Mouse (Mus musculus): Measurements from ENCODE around the gene Ppp1r12a. TPM values are rescaled to one million over a fixed set of nuclear protein-coding genes. Genes with fewer than 3 reads are reported as not detected.
A peak's percentile ranks its signal among the peaks of the same experiment; 100 is the strongest.

The Ppp1r12a gene
- polyA plus RNA-seq, 1 experiment from 2014 or later, result 101 TPM

- WGBS, result 69% methylated on average over 5 of the region's 5 CpGs
- no peaks in the 10 kb centered on the region for H3K9me3 ChIP-seq (ENCODE audit: control insufficient read depth, low read length)
- H3K4me3 ChIP-seq (ENCODE audit: low read length), result no peak overlapping the region
- ATAC-seq, result no peak
- H3K27ac ChIP-seq (ENCODE audit: low read length), result no peak overlapping the region
- H3K9ac ChIP-seq (ENCODE audit: low read depth, low read length), result no peak overlapping the region
- H3K4me1 ChIP-seq (ENCODE audit: control insufficient read depth, insufficient read depth, low read length), result no peaks in the 10 kb centered on the region
- H3K36me3 ChIP-seq (ENCODE audit: control insufficient read depth, insufficient read depth, low read length), result no peaks in the 10 kb centered on the region
- H3K27me3 ChIP-seq (replicated peaks; ENCODE audit: control insufficient read depth, insufficient read depth, low read length), result no peaks in the 10 kb centered on the region
- H3K4me2 ChIP-seq (ENCODE audit: low read depth, low read length), result no peak overlapping the region
Observed at GRCm38 (mm10) chr10:108133745-108134144, 28.2 kb upstream of the Ppp1r12a start.

- WGBS, result 88% methylated on average over 5 of the region's 5 CpGs
- no peak for ATAC-seq
- H3K27ac ChIP-seq (ENCODE audit: low read length), result no peak overlapping the region
- no peaks in the 10 kb centered on the region for H3K9me3 ChIP-seq (ENCODE audit: control insufficient read depth, low read length)
- no peaks in the 10 kb centered on the region for H3K36me3 ChIP-seq (ENCODE audit: control insufficient read depth, insufficient read depth, low read length)
- no peaks in the 10 kb centered on the region for H3K4me1 ChIP-seq (ENCODE audit: control insufficient read depth, insufficient read depth, low read length)
- H3K9ac ChIP-seq (ENCODE audit: low read depth, low read length), result no peak overlapping the region
- no peaks in the 10 kb centered on the region for H3K27me3 ChIP-seq (replicated peaks; ENCODE audit: control insufficient read depth, insufficient read depth, low read length)
- no peak overlapping the region for H3K4me3 ChIP-seq (ENCODE audit: low read length)
- no peak overlapping the region for H3K4me2 ChIP-seq (ENCODE audit: low read depth, low read length)
Observed at GRCm38 (mm10) chr10:108138347-108138746, 23.6 kb upstream of the Ppp1r12a start.

GRCm38 (mm10) chr10:108139788-108140187 lies 22.2 kb upstream of the Ppp1r12a start:
- no peaks in the 10 kb centered on the region for H3K36me3 ChIP-seq (ENCODE audit: control insufficient read depth, insufficient read depth, low read length)
- no peak for ATAC-seq
- no peaks in the 10 kb centered on the region for H3K27me3 ChIP-seq (replicated peaks; ENCODE audit: control insufficient read depth, insufficient read depth, low read length)
- H3K4me2 ChIP-seq (ENCODE audit: low read depth, low read length), result no peak overlapping the region
- WGBS, result 85% methylated on average over 3 of the region's 3 CpGs
- H3K9me3 ChIP-seq (ENCODE audit: control insufficient read depth, low read length), result no peaks in the 10 kb centered on the region
- no peak overlapping the region for H3K9ac ChIP-seq (ENCODE audit: low read depth, low read length)
- no peaks in the 10 kb centered on the region for H3K4me1 ChIP-seq (ENCODE audit: control insufficient read depth, insufficient read depth, low read length)
- H3K4me3 ChIP-seq (ENCODE audit: low read length), result no peak overlapping the region
- H3K27ac ChIP-seq (ENCODE audit: low read length), result no peak overlapping the region

GRCm38 (mm10) chr10:108140742-108141141 lies 21.3 kb upstream of the Ppp1r12a start:
- no peak overlapping the region for H3K4me2 ChIP-seq (ENCODE audit: low read depth, low read length)
- H3K36me3 ChIP-seq (ENCODE audit: control insufficient read depth, insufficient read depth, low read length), result no peaks in the 10 kb centered on the region
- no peak overlapping the region for H3K27ac ChIP-seq (ENCODE audit: low read length)
- no peak overlapping the region for H3K9ac ChIP-seq (ENCODE audit: low read depth, low read length)
- no peaks in the 10 kb centered on the region for H3K9me3 ChIP-seq (ENCODE audit: control insufficient read depth, low read length)
- peak; percentile 67 for ATAC-seq
- H3K4me3 ChIP-seq (ENCODE audit: low read length), result no peak overlapping the region
- 82% methylated on average over 3 of the region's 3 CpGs for WGBS
- no peaks in the 10 kb centered on the region for H3K27me3 ChIP-seq (replicated peaks; ENCODE audit: control insufficient read depth, insufficient read depth, low read length)
- no peaks in the 10 kb centered on the region for H3K4me1 ChIP-seq (ENCODE audit: control insufficient read depth, insufficient read depth, low read length)

GRCm38 (mm10) chr10:108143991-108144525 lies 17.9 kb upstream of the Ppp1r12a start:
- Histone ChIP-seq H3K4me1 (ENCODE audit: control insufficient read depth, insufficient read depth, low read length) (no peaks in the 10 kb centered on the region), H3K4me2 (ENCODE audit: low read depth, low read length) (no peak overlapping the region), H3K36me3 (ENCODE audit: control insufficient read depth, insufficient read depth, low read length) (no peaks in the 10 kb centered on the region), H3K27me3 (replicated peaks; ENCODE audit: control insufficient read depth, insufficient read depth, low read length) (no peaks in the 10 kb centered on the region), H3K4me3 (ENCODE audit: low read length) (no peak overlapping the region), H3K9me3 (ENCODE audit: control insufficient read depth, low read length) (no peaks in the 10 kb centered on the region), H3K27ac (ENCODE audit: low read length) (no peak overlapping the region), H3K9ac (ENCODE audit: low read depth, low read length) (no peak overlapping the region)
- ATAC-seq, result no peak
- WGBS, result 82% methylated on average over 4 of the region's 4 CpGs

- no peak for ATAC-seq
Observed at GRCm38 (mm10) chr10:108145701-108146100, 16.3 kb upstream of the Ppp1r12a start.

GRCm38 (mm10) chr10:108147031-108147430 lies 15.0 kb upstream of the Ppp1r12a start:
- Histone ChIP-seq H3K4me1 (ENCODE audit: control insufficient read depth, insufficient read depth, low read length) (no peaks in the 10 kb centered on the region), H3K9ac (ENCODE audit: low read depth, low read length) (no peak overlapping the region), H3K4me2 (ENCODE audit: low read depth, low read length) (no peak overlapping the region), H3K4me3 (ENCODE audit: low read length) (no peak overlapping the region), H3K27me3 (replicated peaks; ENCODE audit: control insufficient read depth, insufficient read depth, low read length) (no peaks in the 10 kb centered on the region), H3K27ac (ENCODE audit: low read length) (no peak overlapping the region), H3K9me3 (ENCODE audit: control insufficient read depth, low read length) (no peaks in the 10 kb centered on the region), H3K36me3 (ENCODE audit: control insufficient read depth, insufficient read depth, low read length) (no peaks in the 10 kb centered on the region)
- ATAC-seq, result no peak
- 66% methylated on average over 9 of the region's 9 CpGs for WGBS

More at GRCm38 (mm10) chr10:108145701-108146100, 16.3 kb upstream of the Ppp1r12a start:
- Histone ChIP-seq H3K27ac (ENCODE audit: low read length) (no peak overlapping the region), H3K4me2 (ENCODE audit: low read depth, low read length) (no peak overlapping the region), H3K9ac (ENCODE audit: low read depth, low read length) (no peak overlapping the region), H3K4me3 (ENCODE audit: low read length) (no peak overlapping the region), H3K27me3 (replicated peaks; ENCODE audit: control insufficient read depth, insufficient read depth, low read length) (no peaks in the 10 kb centered on the region), H3K4me1 (ENCODE audit: control insufficient read depth, insufficient read depth, low read length) (no peaks in the 10 kb centered on the region), H3K36me3 (ENCODE audit: control insufficient read depth, insufficient read depth, low read length) (no peaks in the 10 kb centered on the region), H3K9me3 (ENCODE audit: control insufficient read depth, low read length) (no peaks in the 10 kb centered on the region)
- 88% methylated on average over 9 of the region's 9 CpGs for WGBS

GRCm38 (mm10) chr10:108153301-108153700 lies 8.7 kb upstream of the Ppp1r12a start:
- no peak for ATAC-seq
- no peak overlapping the region for H3K4me2 ChIP-seq (ENCODE audit: low read depth, low read length)
- H3K4me1 ChIP-seq (ENCODE audit: control insufficient read depth, insufficient read depth, low read length), result peaks cover 12% of the 10 kb centered on the region
- H3K9me3 ChIP-seq (ENCODE audit: control insufficient read depth, low read length), result no peaks in the 10 kb centered on the region
- no peaks in the 10 kb centered on the region for H3K36me3 ChIP-seq (ENCODE audit: control insufficient read depth, insufficient read depth, low read length)
- no peak overlapping the region for H3K9ac ChIP-seq (ENCODE audit: low read depth, low read length)
- H3K27ac ChIP-seq (ENCODE audit: low read length), result no peak overlapping the region
- no peaks in the 10 kb centered on the region for H3K27me3 ChIP-seq (replicated peaks; ENCODE audit: control insufficient read depth, insufficient read depth, low read length)
- no peak overlapping the region for H3K4me3 ChIP-seq (ENCODE audit: low read length)
- 78% methylated on average over 3 of the region's 3 CpGs for WGBS

- H3K4me1 ChIP-seq (ENCODE audit: control insufficient read depth, insufficient read depth, low read length), result peaks cover 12% of the 10 kb centered on the region
- peak overlapping the region; percentile 63 for H3K27ac ChIP-seq (ENCODE audit: low read length)
- no peak overlapping the region for H3K4me2 ChIP-seq (ENCODE audit: low read depth, low read length)
- peak; percentile 34 for ATAC-seq
- WGBS, result 58% methylated on average over 21 of the region's 21 CpGs
- no peaks in the 10 kb centered on the region for H3K9me3 ChIP-seq (ENCODE audit: control insufficient read depth, low read length)
- H3K36me3 ChIP-seq (ENCODE audit: control insufficient read depth, insufficient read depth, low read length), result no peaks in the 10 kb centered on the region
- no peaks in the 10 kb centered on the region for H3K27me3 ChIP-seq (replicated peaks; ENCODE audit: control insufficient read depth, insufficient read depth, low read length)
- H3K9ac ChIP-seq (ENCODE audit: low read depth, low read length), result no peak overlapping the region
- no peak overlapping the region for H3K4me3 ChIP-seq (ENCODE audit: low read length)
Observed at GRCm38 (mm10) chr10:108155042-108155686, 6.8 kb upstream of the Ppp1r12a start.

GRCm38 (mm10) chr10:108155687-108156067 lies 6.3 kb upstream of the Ppp1r12a start:
- Histone ChIP-seq H3K9me3 (ENCODE audit: control insufficient read depth, low read length) (no peaks in the 10 kb centered on the region), H3K36me3 (ENCODE audit: control insufficient read depth, insufficient read depth, low read length) (no peaks in the 10 kb centered on the region), H3K9ac (ENCODE audit: low read depth, low read length) (no peak overlapping the region), H3K4me3 (ENCODE audit: low read length) (no peak overlapping the region), H3K4me1 (ENCODE audit: control insufficient read depth, insufficient read depth, low read length) (peaks cover 12% of the 10 kb centered on the region), H3K4me2 (ENCODE audit: low read depth, low read length) (no peak overlapping the region), H3K27me3 (replicated peaks; ENCODE audit: control insufficient read depth, insufficient read depth, low read length) (no peaks in the 10 kb centered on the region), H3K27ac (ENCODE audit: low read length) (peak overlapping the region; percentile 63)
- WGBS, result 54% methylated on average over 7 of the region's 7 CpGs
- ATAC-seq, result peak; percentile 54

All from intestine, embryonic 16.5 days (tissue).